Mouse (Mus musculus) C2C12 (cell line): ENCODE measurements at regions not wholly inside any gene's neighbourhood (a gene's known extent, or its start where the extent isn't known, plus 50 kb on each side); places are given as distances from the start of the nearest gene placed in this dataset.
A peak's percentile ranks its signal among the peaks of the same experiment; 100 is the strongest.

Source experiments
- H3K27me3 ChIP-seq: one replicate; pipeline ENCODE4 v1.6.1; 2011; ENCODE audit not compliant: control insufficient read depth, insufficient read depth, insufficient read length
- H3K36me3 ChIP-seq: one replicate; pipeline ENCODE4 v1.6.1; 2011; ENCODE audit not compliant: control insufficient read depth, insufficient read depth
- H3K4me3 ChIP-seq: one replicate; pipeline ENCODE4 v1.5.1; 2011; ENCODE audit warnings: mild to moderate bottlenecking, control low read depth; ENCODE audit not compliant: poor library complexity, insufficient read depth, severe bottlenecking
- H3K79me2 ChIP-seq: one replicate; pipeline ENCODE4 v1.6.1; 2011; ENCODE audit not compliant: control insufficient read depth, insufficient read depth
- H3K79me3 ChIP-seq: one replicate; pipeline ENCODE4 v1.6.1; 2011; ENCODE audit warnings: low read depth, control low read depth
- H3ac ChIP-seq: one replicate; pipeline ENCODE3; 2011; ENCODE audit warnings: low read depth; ENCODE audit not compliant: control insufficient read depth, insufficient read length
- CEBPB ChIP-seq: IDR thresholded peaks from one replicate; pipeline ENCODE4 v1.6.1; 2011; ENCODE audit warnings: low read depth, mild to moderate bottlenecking, control low read depth, moderate library complexity
- CTCF ChIP-seq: IDR thresholded peaks from one replicate; pipeline ENCODE4 v1.5.1; 2011; ENCODE audit not compliant: control insufficient read depth, insufficient read depth, insufficient read length
- FOSL1 ChIP-seq: IDR thresholded peaks from one replicate; pipeline ENCODE4 v1.8.0; 2011; ENCODE audit warnings: mild to moderate bottlenecking, low read length; ENCODE audit not compliant: poor library complexity, insufficient read depth, severe bottlenecking
- MAX ChIP-seq: IDR thresholded peaks from one replicate; pipeline ENCODE4 v1.6.1; 2011; ENCODE audit warnings: mild to moderate bottlenecking, control low read depth
- MYOD1 ChIP-seq: IDR thresholded peaks from one replicate; pipeline ENCODE4 v1.6.1; 2011; ENCODE audit warnings: low read depth; ENCODE audit not compliant: control insufficient read depth, insufficient read length
- MYOG ChIP-seq: IDR thresholded peaks from one replicate; pipeline ENCODE4 v1.6.1; 2011; ENCODE audit not compliant: control insufficient read depth, insufficient read length; ENCODE audit errors: extremely low read depth
- USF1 ChIP-seq: IDR thresholded peaks from one replicate; pipeline ENCODE4 v1.6.1; 2011; ENCODE audit warnings: low read depth, mild to moderate bottlenecking, control low read depth, moderate library complexity

- H3ac ChIP-seq = no peak overlapping the region
- TF ChIP-seq CEBPB = peak; percentile 73
- TF ChIP-seq FOSL1 = no peak
- H3K27me3 ChIP-seq = no peaks in the 10 kb centered on the region
- H3K79me2 ChIP-seq = no peaks in the 10 kb centered on the region
- no peaks in the 10 kb centered on the region for H3K79me3 ChIP-seq
- no peaks in the 10 kb centered on the region for H3K36me3 ChIP-seq
- no peak overlapping the region for H3K4me3 ChIP-seq
These were observed 55.7 kb upstream of the Gabre start for GRCm38 (mm10) chrX:72330323-72330722.

- Histone ChIP-seq H3K79me2 (no peaks in the 10 kb centered on the region), H3K79me3 (no peaks in the 10 kb centered on the region), H3K4me3 (no peak overlapping the region), H3ac (no peak overlapping the region), H3K36me3 (no peaks in the 10 kb centered on the region), H3K27me3 (no peaks in the 10 kb centered on the region)
- TF ChIP-seq FOSL1 (no peak), USF1 (no peak), MYOG (no peak), CTCF (no peak), MAX (no peak), CEBPB (no peak), MYOD1 (no peak)
These were observed 54.2 kb upstream of the Gabre start for GRCm38 (mm10) chrX:72328822-72329221.
